Mouse (Mus musculus) forebrain, embryonic 10.5 days (tissue): ENCODE measurements at regions not wholly inside any gene's neighbourhood (a gene's known extent, or its start where the extent isn't known, plus 50 kb on each side); places are given as distances from the start of the nearest gene placed in this dataset.

Experiments used
- DNase-seq: peaks from one replicate; pipeline ENCODE4 v3.0.0-alpha.2; 2017; ENCODE audit warnings: low spot score; ENCODE audit errors: extremely low spot score
- H3K27ac ChIP-seq: fragments of 300-500 bp; sonication (generic); 2 replicates; pipeline ENCODE4 v1.5.1; 2016; ENCODE audit warnings: mild to moderate bottlenecking
- H3K27me3 ChIP-seq: fragments of 300-500 bp; sonication (generic); 2 replicates; pipeline ENCODE4 v1.6.1; 2016; ENCODE audit warnings: mild to moderate bottlenecking; ENCODE audit not compliant: poor library complexity, severe bottlenecking
- H3K36me3 ChIP-seq: fragments of 300-500 bp; sonication (generic); replicated peaks from 2 replicates; pipeline ENCODE4 v1.6.1; 2016; ENCODE audit warnings: mild to moderate bottlenecking, moderate library complexity
- H3K4me1 ChIP-seq: fragments of 300-500 bp; sonication (generic); 2 replicates; pipeline ENCODE4 v1.6.1; 2016
- H3K4me3 ChIP-seq: fragments of 300-500 bp; sonication (generic); 2 replicates; pipeline ENCODE4 v1.5.1; 2016; ENCODE audit warnings: mild to moderate bottlenecking, moderate library complexity
- H3K9me3 ChIP-seq: fragments of 300-500 bp; sonication (generic); 2 replicates; pipeline ENCODE4 v1.6.1; 2016; ENCODE audit warnings: mild to moderate bottlenecking, moderate library complexity
- WGBS: fragments of 180-500 bp; shearing (Covaris S2); methylation state at CpG from one replicate; pipeline ENCODE4 v1.1.7; 2016; 5-methylcytosine and 5-hydroxymethylcytosine counted together

- DNase-seq: no peak
- H3K9me3 ChIP-seq: no peaks in the 10 kb centered on the region
- H3K4me3 ChIP-seq: no peak overlapping the region
- no peaks in the 10 kb centered on the region for H3K27me3 ChIP-seq
- H3K4me1 ChIP-seq: peaks cover 7% of the 10 kb centered on the region; the same call in 1 of the 2 replicates
- no peak overlapping the region for H3K27ac ChIP-seq
- 86% methylated on average over 3 of the region's 3 CpGs for WGBS
- no peaks in the 10 kb centered on the region for H3K36me3 ChIP-seq
Measured at GRCm38 (mm10) chr1:184628566-184629168, 103.8 kb downstream of the Hlx start.

GRCm38 (mm10) chr1:184622462-184622861 is 110.0 kb downstream of the Hlx start:
- H3K4me1 ChIP-seq: no peaks in the 10 kb centered on the region
- DNase-seq: no peak
- 89% methylated on average over 3 of the region's 3 CpGs for WGBS
- H3K36me3 ChIP-seq: no peaks in the 10 kb centered on the region
- H3K27me3 ChIP-seq: no peaks in the 10 kb centered on the region
- no peak overlapping the region for H3K4me3 ChIP-seq
- no peak overlapping the region for H3K27ac ChIP-seq
- no peaks in the 10 kb centered on the region for H3K9me3 ChIP-seq

GRCm38 (mm10) chr1:184621950-184622349 is 110.5 kb downstream of the Hlx start:
- Histone ChIP-seq H3K4me1 (no peaks in the 10 kb centered on the region), H3K27ac (no peak overlapping the region), H3K9me3 (no peaks in the 10 kb centered on the region), H3K27me3 (no peaks in the 10 kb centered on the region), H3K36me3 (no peaks in the 10 kb centered on the region), H3K4me3 (no peak overlapping the region)
- 89% methylated on average over 15 of the region's 15 CpGs for WGBS
- DNase-seq: no peak

GRCm38 (mm10) chr1:184617853-184618454 is 114.5 kb downstream of the Hlx start:
- no peak overlapping the region for H3K4me3 ChIP-seq
- 87% methylated on average over 8 of the region's 8 CpGs for WGBS
- no peaks in the 10 kb centered on the region for H3K27me3 ChIP-seq
- H3K36me3 ChIP-seq: no peaks in the 10 kb centered on the region
- H3K4me1 ChIP-seq: no peaks in the 10 kb centered on the region
- H3K9me3 ChIP-seq: no peaks in the 10 kb centered on the region
- DNase-seq: no peak
- H3K27ac ChIP-seq: no peak overlapping the region

GRCm38 (mm10) chr1:184615991-184616390 is 116.4 kb downstream of the Hlx start:
- Histone ChIP-seq H3K4me1 (no peaks in the 10 kb centered on the region), H3K27ac (no peak overlapping the region), H3K36me3 (no peaks in the 10 kb centered on the region), H3K4me3 (no peak overlapping the region), H3K9me3 (no peaks in the 10 kb centered on the region), H3K27me3 (no peaks in the 10 kb centered on the region)
- no peak for DNase-seq
- 76% methylated on average over 3 of the region's 3 CpGs for WGBS

GRCm38 (mm10) chr1:184614699-184615415 is 117.6 kb downstream of the Hlx start:
- Histone ChIP-seq H3K36me3 (no peaks in the 10 kb centered on the region), H3K4me1 (no peaks in the 10 kb centered on the region), H3K9me3 (no peaks in the 10 kb centered on the region), H3K27ac (no peak overlapping the region), H3K27me3 (no peaks in the 10 kb centered on the region), H3K4me3 (no peak overlapping the region)
- WGBS: 83% methylated on average over 21 of the region's 21 CpGs
- no peak for DNase-seq

GRCm38 (mm10) chr1:184612880-184613279 is 119.5 kb downstream of the Hlx start:
- no peaks in the 10 kb centered on the region for H3K9me3 ChIP-seq
- WGBS: 91% methylated on average over 4 of the region's 4 CpGs

GRCm38 (mm10) chr1:184608938-184609337 is 123.5 kb downstream of the Hlx start:
- peaks cover 6% of the 10 kb centered on the region for H3K4me1 ChIP-seq
- no peak for DNase-seq
- no peak overlapping the region for H3K4me3 ChIP-seq
- no peaks in the 10 kb centered on the region for H3K9me3 ChIP-seq
- WGBS: 61% methylated on average over 5 of the region's 5 CpGs
- H3K27me3 ChIP-seq: no peaks in the 10 kb centered on the region
- H3K27ac ChIP-seq: no peak overlapping the region
- no peaks in the 10 kb centered on the region for H3K36me3 ChIP-seq

More at GRCm38 (mm10) chr1:184612880-184613279, 119.5 kb downstream of the Hlx start:
- H3K4me3 ChIP-seq: no peak overlapping the region
- H3K4me1 ChIP-seq: peaks cover 6% of the 10 kb centered on the region
- H3K36me3 ChIP-seq: no peaks in the 10 kb centered on the region
- no peaks in the 10 kb centered on the region for H3K27me3 ChIP-seq
- no peak overlapping the region for H3K27ac ChIP-seq
- no peak for DNase-seq

GRCm38 (mm10) chr1:184608338-184608737 is 124.1 kb downstream of the Hlx start:
- DNase-seq: no peak
- Histone ChIP-seq H3K4me3 (no peak overlapping the region), H3K4me1 (peaks cover 6% of the 10 kb centered on the region), H3K27ac (no peak overlapping the region), H3K9me3 (no peaks in the 10 kb centered on the region), H3K27me3 (no peaks in the 10 kb centered on the region), H3K36me3 (no peaks in the 10 kb centered on the region)
- 73% methylated on average over 2 of the region's 2 CpGs for WGBS

- WGBS: 89% methylated on average over 8 of the region's 8 CpGs
- H3K4me3 ChIP-seq: no peak overlapping the region
- DNase-seq: no peak
- no peaks in the 10 kb centered on the region for H3K27me3 ChIP-seq
- peaks cover 6% of the 10 kb centered on the region for H3K4me1 ChIP-seq
- H3K27ac ChIP-seq: no peak overlapping the region
- no peaks in the 10 kb centered on the region for H3K36me3 ChIP-seq
- no peaks in the 10 kb centered on the region for H3K9me3 ChIP-seq
Measured at GRCm38 (mm10) chr1:184606541-184606940, 125.9 kb downstream of the Hlx start.

- no peaks in the 10 kb centered on the region for H3K36me3 ChIP-seq
- no peaks in the 10 kb centered on the region for H3K9me3 ChIP-seq
- peaks cover 6% of the 10 kb centered on the region for H3K4me1 ChIP-seq
- H3K27me3 ChIP-seq: no peaks in the 10 kb centered on the region
- no peak overlapping the region for H3K27ac ChIP-seq
- H3K4me3 ChIP-seq: no peak overlapping the region
- WGBS: 93% methylated on average over 7 of the region's 7 CpGs
- no peak for DNase-seq
Measured at GRCm38 (mm10) chr1:184605666-184606065, 126.8 kb downstream of the Hlx start.

GRCm38 (mm10) chr1:184603136-184603535 is 129.3 kb downstream of the Hlx start:
- H3K4me3 ChIP-seq: no peak overlapping the region
- 93% methylated on average over 6 of the region's 6 CpGs for WGBS
- no peaks in the 10 kb centered on the region for H3K4me1 ChIP-seq
- no peaks in the 10 kb centered on the region for H3K36me3 ChIP-seq
- H3K27me3 ChIP-seq: no peaks in the 10 kb centered on the region
- no peaks in the 10 kb centered on the region for H3K9me3 ChIP-seq
- no peak for DNase-seq
- H3K27ac ChIP-seq: no peak overlapping the region

- Histone ChIP-seq H3K4me3 (no peak overlapping the region), H3K27ac (no peak overlapping the region), H3K4me1 (0 out of 2 replicates have a peak, but pooled peaks cover 5% of the 10 kb centered on the region), H3K36me3 (no peaks in the 10 kb centered on the region), H3K9me3 (no peaks in the 10 kb centered on the region), H3K27me3 (no peaks in the 10 kb centered on the region)
- 94% methylated on average over 12 of the region's 12 CpGs for WGBS
- no peak for DNase-seq
Measured at GRCm38 (mm10) chr1:184595449-184595848, 137.0 kb downstream of the Hlx start.
